Mouse (Mus musculus) ES-E14 (cell line): ENCODE results near the gene Gtf2h3.

Experiments used
- HCFC1 ChIP-seq: IDR thresholded peaks from 2 replicates; pipeline ENCODE4 v1.6.1; 2012; ENCODE audit warnings: low read length, inconsistent platforms, borderline replicate concordance; ENCODE audit not compliant: insufficient read depth
- MAFK ChIP-seq: IDR thresholded peaks from 2 replicates; pipeline ENCODE4 v1.6.1; 2014; ENCODE audit warnings: mild to moderate bottlenecking, low read depth, low read length, inconsistent platforms; ENCODE audit not compliant: insufficient read depth
- ZC3H11A ChIP-seq: IDR thresholded peaks from 2 replicates; pipeline ENCODE4 v1.6.1; 2012; ENCODE audit warnings: low read depth, mild to moderate bottlenecking, inconsistent platforms, low read length, borderline replicate concordance
- ZNF384 ChIP-seq: IDR thresholded peaks from 2 replicates; pipeline ENCODE4 v1.6.1; 2012; ENCODE audit warnings: low read depth, low read length, inconsistent platforms

DNA sequence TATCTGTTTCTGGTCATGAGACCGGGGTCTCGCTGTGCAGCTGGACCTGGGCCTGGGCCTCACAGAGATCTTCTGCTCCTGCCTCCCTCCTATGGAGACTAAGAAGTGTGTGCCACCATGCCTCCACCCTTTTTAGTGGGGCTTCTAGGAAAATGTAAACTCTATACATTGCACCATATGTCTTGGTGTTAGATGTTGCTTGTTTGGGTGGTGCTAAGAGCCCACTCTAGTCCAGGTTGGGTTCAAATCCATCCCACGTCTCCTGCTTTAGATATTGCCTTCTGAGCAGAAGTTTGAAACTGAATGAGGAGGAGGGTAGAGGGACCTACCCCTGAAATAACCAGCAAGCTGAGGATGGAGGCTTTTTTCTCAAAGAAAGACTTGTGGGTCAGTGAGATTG lies 13.8 kb downstream of the Gtf2h3 start:
- no peak for TF ChIP-seq MAFK
- TF ChIP-seq ZNF384 = no peak
- no peak for TF ChIP-seq HCFC1
- no peak for TF ChIP-seq ZC3H11A
